Mouse (Mus musculus) cerebellum, adult 9-11 months (tissue): ENCODE results near the gene Fam126b.
"Not testable (repeated sequence)": the region's sequence is repeated elsewhere in the genome, so short reads cannot be mapped to it uniquely, and the experiment has no call there.

ENCODE experiments used
- DNase-seq: peaks from one replicate; pipeline ENCODE4 v3.0.0; 2022

Fam126b gene

GRCm38 (mm10) chr1:58568456-58569130 is 17.5 kb downstream of the Fam126b start:
- DNase-seq = no peak

GRCm38 (mm10) chr1:58566621-58567020 is 19.5 kb downstream of the Fam126b start:
- no peak for DNase-seq

GRCm38 (mm10) chr1:58564981-58565380 is 21.1 kb downstream of the Fam126b start:
- DNase-seq = no peak

- DNase-seq = peak; percentile 39
Observed at GRCm38 (mm10) chr1:58562455-58562854, 23.7 kb downstream of the Fam126b start.

GRCm38 (mm10) chr1:58560370-58560769 is 25.8 kb downstream of the Fam126b start:
- DNase-seq = not testable (repeated sequence)

GRCm38 (mm10) chr1:58541386-58541785 is 44.7 kb downstream of the Fam126b start:
- no peak for DNase-seq

- no peak for DNase-seq
Observed at GRCm38 (mm10) chr1:58507249-58507648, 78.9 kb downstream of the Fam126b start.

GRCm38 (mm10) chr1:58504577-58505254 is 81.4 kb downstream of the Fam126b start, which contains the start of gene Orc2:
TSS of gene Orc2 (minus strand) at chr1:58505109.
- peak; percentile 93 for DNase-seq

- no peak for DNase-seq
Observed at GRCm38 (mm10) chr1:58503793-58504370, 82.2 kb downstream of the Fam126b start.

- no peak for DNase-seq
Observed at GRCm38 (mm10) chr1:58503134-58503533, 83.0 kb downstream of the Fam126b start.

- DNase-seq = no peak
Observed at GRCm38 (mm10) chr1:58498758-58499157, 87.4 kb downstream of the Fam126b start.

GRCm38 (mm10) chr1:58497678-58498077 is 88.4 kb downstream of the Fam126b start:
- DNase-seq = no peak

GRCm38 (mm10) chr1:58495603-58496002 is 90.5 kb downstream of the Fam126b start:
- DNase-seq = no peak

GRCm38 (mm10) chr1:58482647-58483046 is 103.5 kb downstream of the Fam126b start:
- no peak for DNase-seq

- no peak for DNase-seq
Observed at GRCm38 (mm10) chr1:58475662-58476061, 110.5 kb downstream of the Fam126b start.
